Mouse (Mus musculus): Measurements from ENCODE around the gene Ltbp3. TPM values are rescaled to one million over a fixed set of nuclear protein-coding genes. Genes with fewer than 3 reads are reported as not detected.

Gene Ltbp3
- polyA plus RNA-seq, 1 experiment from 2014 or later, result 4.3 TPM

DNA sequence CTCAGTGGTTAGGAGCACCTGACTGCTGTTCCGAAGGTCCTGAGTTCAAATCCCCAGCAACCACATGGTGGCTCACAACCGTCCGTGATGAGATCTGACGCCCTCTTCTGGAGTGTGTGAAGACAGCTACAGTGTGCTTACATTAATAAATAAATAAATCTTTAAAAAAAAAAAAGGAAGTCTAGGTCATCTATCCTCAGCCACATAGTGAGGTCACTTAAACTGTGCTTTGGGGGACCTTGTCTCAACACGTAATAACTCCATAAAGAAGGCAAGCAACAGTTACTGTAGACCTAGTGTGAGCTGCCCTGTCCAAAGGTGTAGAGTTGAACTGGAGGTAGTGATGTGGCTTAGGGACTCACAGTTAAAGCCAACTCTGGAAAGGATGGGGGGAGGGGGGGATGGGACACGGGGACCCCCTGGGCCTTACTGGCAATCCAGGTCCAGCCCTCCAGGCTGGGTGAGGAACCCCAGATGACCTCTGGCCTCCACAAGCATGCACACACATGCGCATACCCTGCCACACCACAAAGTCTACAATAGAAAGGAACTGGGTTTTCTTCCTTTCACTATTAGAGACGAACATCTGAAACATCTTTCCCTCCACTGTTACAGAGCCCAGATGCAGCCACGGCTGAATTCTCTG is 36.8 kb downstream of the Ltbp3 start:
- Histone ChIP-seq H3K27me3 (ENCODE audit: insufficient read depth, poor library complexity, severe bottlenecking) (no peaks in the 10 kb centered on the region), H3K4me1 (0 out of 2 replicates have a peak, but pooled peaks cover 3% of the 10 kb centered on the region), H3K4me3 (no peak overlapping the region), H3K36me3 (no peaks in the 10 kb centered on the region), H3K9me3 (no peaks in the 10 kb centered on the region), H3K27ac (no peak overlapping the region)
- DNase-seq (ENCODE audit: low spot score), result no peak
- 78% methylated on average over 9 of the region's 9 CpGs for WGBS

DNA sequence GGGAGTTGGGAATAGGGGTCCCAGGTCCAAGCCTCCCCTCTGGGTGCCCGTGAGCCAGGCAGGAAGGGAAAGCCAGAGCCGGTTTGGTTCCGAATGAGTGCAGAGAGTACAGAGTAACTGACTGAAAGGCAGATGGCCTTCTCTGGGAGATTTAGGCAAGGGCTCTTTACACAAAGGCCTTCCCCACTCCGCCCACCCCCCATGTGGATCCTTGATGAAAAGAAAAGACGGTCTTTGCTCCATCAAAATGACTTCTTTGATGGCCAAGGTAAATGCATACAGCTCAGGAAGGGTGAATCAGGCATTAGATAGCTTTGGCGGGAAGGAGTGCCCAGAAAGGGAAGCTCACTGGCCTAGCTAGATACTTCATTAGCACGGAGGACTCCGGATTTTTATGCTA is 37.6 kb downstream of the Ltbp3 start:
- Histone ChIP-seq H3K36me3 (no peaks in the 10 kb centered on the region), H3K4me1 (0 out of 2 replicates have a peak, but pooled peaks cover 3% of the 10 kb centered on the region), H3K27me3 (ENCODE audit: insufficient read depth, poor library complexity, severe bottlenecking) (no peaks in the 10 kb centered on the region), H3K27ac (no peak overlapping the region), H3K4me3 (no peak overlapping the region), H3K9me3 (no peaks in the 10 kb centered on the region)
- no peak for DNase-seq (ENCODE audit: low spot score)
- 55% methylated on average over 8 of the region's 8 CpGs for WGBS

DNA sequence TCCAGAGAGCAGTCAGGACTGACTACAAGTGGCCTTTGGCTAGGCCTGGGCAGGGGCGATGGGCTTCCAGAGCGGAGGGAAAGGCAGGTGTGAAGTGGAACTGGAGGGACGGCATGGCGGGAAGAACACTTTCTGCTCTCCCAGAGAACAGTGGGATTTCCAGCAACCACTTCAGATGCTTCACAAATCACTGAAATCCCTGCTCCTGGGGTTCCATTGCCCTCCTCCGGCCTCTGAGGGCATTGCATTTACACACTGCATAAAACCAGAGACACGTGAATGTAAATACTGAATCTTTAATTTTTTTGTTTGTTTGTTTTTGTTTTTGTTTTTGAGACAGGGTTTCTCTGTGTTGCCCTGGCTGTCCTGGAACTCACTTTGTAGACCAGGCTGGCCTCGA is 39.5 kb downstream of the Ltbp3 start:
- H3K4me1 ChIP-seq, result 0 out of 2 replicates have a peak, but pooled peaks cover 3% of the 10 kb centered on the region
- 67% methylated on average over 7 of the region's 7 CpGs for WGBS
- DNase-seq (ENCODE audit: low spot score), result no peak

DNA sequence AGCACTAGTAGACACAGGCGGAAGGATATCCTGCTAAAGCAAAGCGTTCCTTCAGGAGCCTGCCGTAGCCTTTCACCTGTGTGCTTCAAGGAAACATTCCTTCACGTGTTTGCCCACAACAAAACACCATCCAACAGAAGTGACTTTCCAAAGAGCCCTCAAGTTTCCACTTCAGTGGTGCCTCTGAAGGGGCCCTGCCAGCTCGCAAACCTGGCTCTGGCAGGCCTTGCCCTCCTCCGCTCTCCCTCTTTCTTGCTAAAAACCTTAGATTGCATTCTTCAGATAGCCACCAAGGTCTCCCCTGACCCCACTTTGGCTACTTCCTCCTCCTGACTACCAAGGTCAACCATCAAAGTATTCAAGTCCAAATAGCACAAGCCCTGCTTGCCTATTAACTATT is 40.8 kb downstream of the Ltbp3 start:
- no peak overlapping the region for H3K27ac ChIP-seq
- no peak for DNase-seq (ENCODE audit: low spot score)
- no peaks in the 10 kb centered on the region for H3K27me3 ChIP-seq (ENCODE audit: insufficient read depth, poor library complexity, severe bottlenecking)
- 84% methylated on average over 6 of the region's 6 CpGs for WGBS
- no peak overlapping the region for H3K4me3 ChIP-seq
- H3K4me1 ChIP-seq, result peaks cover 5% of the 10 kb centered on the region
- H3K36me3 ChIP-seq, result no peaks in the 10 kb centered on the region
- no peaks in the 10 kb centered on the region for H3K9me3 ChIP-seq

More for the DNA sequence above, 39.5 kb downstream of the Ltbp3 start:
- Histone ChIP-seq H3K36me3 (no peaks in the 10 kb centered on the region), H3K9me3 (no peaks in the 10 kb centered on the region), H3K27ac (no peak overlapping the region), H3K4me3 (no peak overlapping the region), H3K27me3 (ENCODE audit: insufficient read depth, poor library complexity, severe bottlenecking) (no peaks in the 10 kb centered on the region)

DNA sequence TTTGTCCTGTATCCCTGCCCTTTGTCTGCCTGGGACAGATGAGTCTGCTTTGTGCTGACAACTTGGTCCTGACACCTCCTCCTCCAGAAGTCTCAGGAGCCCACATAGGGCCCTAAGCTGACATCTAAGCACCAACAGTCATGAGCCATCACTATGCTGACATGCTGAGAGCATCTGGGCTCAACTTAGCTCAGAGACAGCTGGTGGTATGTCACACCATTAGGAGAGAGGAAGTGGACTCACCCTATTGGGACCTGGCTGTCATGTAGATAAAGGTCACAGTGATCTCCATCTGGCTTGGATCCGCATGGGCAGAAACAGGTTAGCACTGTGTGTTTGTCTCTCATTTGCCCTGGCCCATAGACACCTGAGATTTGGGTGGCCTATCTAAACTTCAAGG is 41.4 kb downstream of the Ltbp3 start:
- WGBS, result 50% methylated on average over 1 of the region's 1 CpGs

DNA sequence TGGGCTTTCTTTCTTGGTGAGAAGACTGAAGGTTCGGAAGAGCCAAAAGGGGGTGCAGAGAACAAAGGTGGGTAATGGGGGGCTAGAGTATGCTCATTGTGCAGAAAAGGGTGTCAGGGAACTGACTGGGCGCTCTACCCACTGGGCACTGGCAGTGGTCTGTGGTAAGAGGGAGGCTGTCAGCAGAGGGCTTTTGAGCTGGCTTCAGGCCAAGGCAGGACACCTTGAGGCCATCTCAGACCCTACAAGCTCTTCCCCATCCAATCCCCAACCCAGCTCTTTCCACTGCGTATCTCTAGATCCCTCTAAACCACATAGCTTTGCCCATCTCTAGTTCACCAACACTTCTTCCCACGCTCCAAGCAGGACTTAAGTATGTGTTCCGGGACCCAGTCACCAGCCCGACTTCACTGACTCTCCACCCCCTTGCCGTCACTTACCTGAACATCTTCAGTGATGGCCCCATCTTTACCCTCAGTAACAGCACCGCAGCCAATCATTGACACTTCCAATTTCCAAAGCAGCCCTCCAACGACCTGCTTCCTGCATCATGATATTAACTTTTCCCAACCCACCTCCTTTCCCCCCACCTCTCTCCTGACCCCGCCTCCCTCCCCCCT is 44.4 kb downstream of the Ltbp3 start:
- H3K4me1 ChIP-seq, result peaks cover 15% of the 10 kb centered on the region

More for the DNA sequence above, 41.4 kb downstream of the Ltbp3 start:
- Histone ChIP-seq H3K27ac (no peak overlapping the region), H3K9me3 (no peaks in the 10 kb centered on the region), H3K36me3 (no peaks in the 10 kb centered on the region), H3K4me1 (peaks cover 9% of the 10 kb centered on the region), H3K4me3 (no peak overlapping the region), H3K27me3 (ENCODE audit: insufficient read depth, poor library complexity, severe bottlenecking) (no peaks in the 10 kb centered on the region)
- DNase-seq (ENCODE audit: low spot score), result no peak

DNA sequence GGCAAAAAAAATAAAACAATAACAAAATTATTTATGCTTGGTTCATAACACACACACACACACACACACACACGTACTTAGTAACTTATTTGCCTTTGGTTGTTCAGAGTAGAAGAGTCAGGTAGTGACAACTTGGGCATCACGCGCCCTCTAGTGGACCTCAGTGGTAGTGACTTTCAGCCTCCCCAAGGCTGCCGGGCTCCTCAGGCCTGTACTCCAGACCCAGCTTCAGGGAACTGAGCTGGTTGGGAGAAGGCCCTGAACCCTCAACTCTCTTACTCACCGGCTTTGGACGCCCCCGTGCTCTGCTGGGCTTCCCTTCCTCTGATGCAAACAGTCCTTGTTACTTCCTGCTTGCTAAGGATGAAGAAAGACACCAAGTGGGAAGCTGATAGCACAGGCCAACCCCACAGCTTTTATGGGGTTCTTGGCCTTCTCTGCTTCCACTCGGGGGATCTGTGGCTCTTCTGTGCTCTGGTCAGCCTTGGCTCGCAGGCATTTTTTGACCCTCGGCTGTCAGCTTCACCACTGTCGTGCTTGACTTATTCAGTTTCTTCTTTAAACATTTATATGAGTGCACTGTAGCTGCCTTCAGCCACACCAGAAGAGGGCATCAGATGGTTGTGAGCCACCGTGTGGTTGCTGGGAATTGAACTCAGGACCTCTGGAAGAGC is 45.9 kb downstream of the Ltbp3 start:
- H3K9me3 ChIP-seq, result no peaks in the 10 kb centered on the region
- peak overlapping the region; percentile 77 for H3K27ac ChIP-seq
- WGBS, result 9% methylated on average over 12 of the region's 12 CpGs

More for the DNA sequence above, 44.4 kb downstream of the Ltbp3 start:
- no peak overlapping the region for H3K27ac ChIP-seq
- DNase-seq (ENCODE audit: low spot score), result no peak
- H3K4me3 ChIP-seq, result no peak overlapping the region; the same call in 1 of the 2 replicates
- H3K36me3 ChIP-seq, result no peaks in the 10 kb centered on the region
- no peaks in the 10 kb centered on the region for H3K27me3 ChIP-seq (ENCODE audit: insufficient read depth, poor library complexity, severe bottlenecking)
- H3K9me3 ChIP-seq, result no peaks in the 10 kb centered on the region
- WGBS, result 52% methylated on average over 10 of the region's 10 CpGs

DNA sequence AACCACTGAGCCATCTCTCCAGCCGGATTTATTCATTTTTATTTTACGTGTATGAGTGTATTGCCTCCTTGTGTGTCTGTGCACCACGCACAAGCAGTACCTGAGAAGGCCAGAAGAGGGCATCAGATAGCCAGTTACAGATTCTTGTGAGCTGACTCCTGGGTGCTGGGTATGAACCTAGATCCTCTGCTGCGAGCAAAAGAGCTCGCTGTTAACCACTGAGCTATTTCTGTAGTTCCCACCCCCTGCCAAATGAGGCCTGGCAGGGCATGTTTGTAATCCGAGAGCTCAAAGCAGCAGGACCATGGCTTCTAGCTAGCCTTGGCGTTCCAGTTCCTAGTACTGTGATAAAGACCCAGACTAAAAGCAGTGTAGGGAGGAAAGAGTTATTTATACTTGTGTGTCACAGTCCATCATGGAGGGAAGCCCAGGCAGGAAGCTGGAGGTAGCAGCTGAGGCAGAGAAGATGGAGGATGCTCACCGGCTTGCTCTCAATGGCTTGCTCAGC is 46.5 kb downstream of the Ltbp3 start:
- DNase-seq (ENCODE audit: low spot score), result peak; percentile 94
- H3K36me3 ChIP-seq, result no peaks in the 10 kb centered on the region
- H3K9me3 ChIP-seq, result no peaks in the 10 kb centered on the region
- H3K27ac ChIP-seq, result peak overlapping the region; percentile 75
- WGBS, result 12% methylated on average over 8 of the region's 8 CpGs
- H3K4me1 ChIP-seq, result peaks cover 15% of the 10 kb centered on the region
- no peak overlapping the region for H3K4me3 ChIP-seq
- no peaks in the 10 kb centered on the region for H3K27me3 ChIP-seq (ENCODE audit: insufficient read depth, poor library complexity, severe bottlenecking)

More for the DNA sequence above, 45.9 kb downstream of the Ltbp3 start:
- peak; percentile 94 for DNase-seq (ENCODE audit: low spot score)
- Histone ChIP-seq H3K4me1 (peaks cover 15% of the 10 kb centered on the region), H3K27me3 (ENCODE audit: insufficient read depth, poor library complexity, severe bottlenecking) (no peaks in the 10 kb centered on the region), H3K36me3 (no peaks in the 10 kb centered on the region), H3K4me3 (no peak overlapping the region)

DNA sequence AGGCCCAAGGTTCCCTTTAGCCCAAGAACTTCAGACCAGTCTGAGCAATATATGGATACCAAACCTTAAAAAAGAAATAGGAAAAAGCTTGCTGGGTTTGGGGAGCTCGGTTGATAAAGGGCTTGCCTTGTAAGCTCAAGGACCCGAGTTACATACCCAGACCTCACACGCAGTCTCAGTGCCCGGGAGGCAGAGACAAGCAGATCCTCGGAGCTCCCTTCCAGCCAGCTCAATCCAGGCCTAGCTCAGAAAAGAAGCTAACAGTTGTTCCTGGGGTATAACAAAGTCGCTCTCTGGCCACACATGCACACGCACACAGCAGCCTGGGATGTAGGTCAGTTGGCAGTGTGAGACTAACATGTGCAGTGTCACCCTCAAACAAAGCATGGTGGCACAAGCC is 47.2 kb downstream of the Ltbp3 start:
- Histone ChIP-seq H3K9me3 (no peaks in the 10 kb centered on the region), H3K4me3 (no peak overlapping the region), H3K27me3 (ENCODE audit: insufficient read depth, poor library complexity, severe bottlenecking) (no peaks in the 10 kb centered on the region), H3K27ac (peak overlapping the region; percentile 75), H3K4me1 (peaks cover 15% of the 10 kb centered on the region), H3K36me3 (no peaks in the 10 kb centered on the region)
- WGBS, result 84% methylated on average over 7 of the region's 7 CpGs
- DNase-seq (ENCODE audit: low spot score), result no peak

DNA sequence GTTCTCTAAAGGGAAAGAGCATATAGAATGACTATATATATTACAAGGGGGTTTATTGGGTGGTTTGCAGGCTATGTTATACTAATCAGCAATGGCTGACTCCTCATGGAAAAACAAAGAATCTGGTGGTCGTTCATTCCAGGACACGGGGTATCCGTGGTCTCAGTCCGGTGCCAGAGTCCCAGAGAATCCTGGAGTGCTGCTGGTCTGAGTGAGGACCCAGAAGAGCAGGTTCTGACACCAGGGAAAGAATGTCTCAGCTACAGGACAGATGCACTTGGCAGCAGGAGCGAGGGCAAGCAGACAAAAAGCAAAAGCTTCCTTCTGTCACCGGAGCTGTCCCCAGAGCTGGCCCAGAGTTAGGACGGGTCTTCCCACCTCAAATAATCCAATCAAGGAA is 47.9 kb downstream of the Ltbp3 start:
- 83% methylated on average over 7 of the region's 7 CpGs for WGBS
- DNase-seq (ENCODE audit: low spot score), result no peak
- no peaks in the 10 kb centered on the region for H3K27me3 ChIP-seq (ENCODE audit: insufficient read depth, poor library complexity, severe bottlenecking)
- peaks cover 15% of the 10 kb centered on the region for H3K4me1 ChIP-seq
- no peak overlapping the region for H3K27ac ChIP-seq
- no peaks in the 10 kb centered on the region for H3K36me3 ChIP-seq
- H3K9me3 ChIP-seq, result no peaks in the 10 kb centered on the region
- no peak overlapping the region for H3K4me3 ChIP-seq

DNA sequence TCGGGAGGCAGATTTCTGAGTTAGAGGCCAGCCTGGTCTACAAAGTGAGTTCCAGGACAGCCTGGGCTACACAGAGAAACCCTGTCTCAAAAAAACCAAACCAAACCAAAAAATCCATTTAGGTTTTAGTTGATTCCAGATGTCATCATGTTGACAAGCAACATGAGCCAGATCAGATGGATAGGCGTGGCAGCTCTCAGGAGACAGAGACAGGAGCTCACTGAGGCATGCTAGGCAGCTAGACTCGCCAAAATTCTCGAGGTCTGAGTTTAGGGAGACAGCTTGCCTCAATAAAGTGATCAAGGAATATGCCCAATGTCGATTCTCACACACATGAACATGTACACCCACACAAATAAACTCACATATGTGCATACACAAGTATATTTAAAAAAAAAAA is 48.4 kb downstream of the Ltbp3 start:
- no peak overlapping the region for H3K27ac ChIP-seq
- H3K36me3 ChIP-seq, result no peaks in the 10 kb centered on the region
- peaks cover 15% of the 10 kb centered on the region for H3K4me1 ChIP-seq
- 67% methylated on average over 5 of the region's 5 CpGs for WGBS
- H3K4me3 ChIP-seq, result no peak overlapping the region
- no peak for DNase-seq (ENCODE audit: low spot score)
- H3K9me3 ChIP-seq, result no peaks in the 10 kb centered on the region
- H3K27me3 ChIP-seq (ENCODE audit: insufficient read depth, poor library complexity, severe bottlenecking), result no peaks in the 10 kb centered on the region

DNA sequence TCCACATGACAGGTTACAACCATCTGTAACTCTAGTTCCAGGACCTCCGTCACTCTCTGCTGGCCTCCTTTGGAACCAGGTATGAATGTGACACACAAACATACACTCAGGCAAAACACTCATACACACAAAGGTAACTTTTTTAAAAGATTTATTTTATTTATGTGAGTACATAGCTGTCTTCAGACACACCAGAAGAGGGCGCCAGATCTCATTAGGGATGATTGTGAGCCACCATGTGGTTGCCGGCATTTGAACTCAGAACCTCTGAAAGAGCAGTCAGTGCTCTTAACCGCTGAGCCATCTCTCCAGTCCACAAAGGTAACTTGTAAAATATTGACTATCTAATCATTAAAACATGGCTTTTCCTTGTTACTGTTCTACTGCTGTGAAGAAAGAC is 50.6 kb downstream of the Ltbp3 start:
- DNase-seq (ENCODE audit: low spot score), result no peak
- Histone ChIP-seq H3K4me1 (peaks cover 22% of the 10 kb centered on the region), H3K9me3 (no peaks in the 10 kb centered on the region), H3K27ac (no peak overlapping the region), H3K4me3 (no peak overlapping the region), H3K27me3 (ENCODE audit: insufficient read depth, poor library complexity, severe bottlenecking) (no peaks in the 10 kb centered on the region), H3K36me3 (peaks cover 18% of the 10 kb centered on the region)
- WGBS, result 74% methylated on average over 4 of the region's 4 CpGs

DNA sequence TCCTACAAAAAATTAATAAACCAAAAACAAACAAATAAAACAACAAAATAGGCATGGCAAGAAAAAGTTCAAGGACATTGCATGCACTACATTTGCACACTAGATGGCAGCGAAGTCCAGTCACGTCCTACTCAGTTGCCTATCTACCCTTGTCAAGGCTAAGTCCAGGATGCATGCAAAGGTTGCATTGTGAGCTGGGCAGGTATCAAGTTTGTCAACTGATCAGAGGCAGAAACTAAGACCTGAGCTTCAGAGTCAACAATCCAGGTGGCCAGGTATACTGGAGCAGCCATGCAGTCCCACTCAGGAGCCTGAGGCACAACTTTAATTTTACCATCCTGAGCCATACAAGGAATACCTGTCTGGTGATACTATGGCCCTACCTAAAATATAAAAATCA is 52.4 kb downstream of the Ltbp3 start:
- no peak overlapping the region for H3K27ac ChIP-seq
- 3% methylated on average over 2 of the region's 2 CpGs for WGBS
- peak; percentile 80 for DNase-seq (ENCODE audit: low spot score)

More for the DNA sequence above, 52.4 kb downstream of the Ltbp3 start:
- Histone ChIP-seq H3K4me1 (peaks cover 20% of the 10 kb centered on the region), H3K4me3 (no peak overlapping the region), H3K9me3 (no peaks in the 10 kb centered on the region), H3K36me3 (peaks cover 36% of the 10 kb centered on the region), H3K27me3 (ENCODE audit: insufficient read depth, poor library complexity, severe bottlenecking) (no peaks in the 10 kb centered on the region)
